Mouse (Mus musculus) small intestine, adult 2 months (tissue): ENCODE measurements around the gene Aff3.

ENCODE experiments used
- CTCF ChIP-seq: fragments of 200-500 bp; IDR thresholded peaks from 2 replicates; pipeline ENCODE4 v1.5.1; 2012; ENCODE audit warnings: low read depth, mild to moderate bottlenecking, control low read depth, inconsistent platforms, low read length, moderate library complexity, mixed read lengths; ENCODE audit not compliant: insufficient replicate concordance, insufficient read length; ENCODE audit errors: extremely low read depth
- POLR2A ChIP-seq: fragments of 200-500 bp; IDR thresholded peaks from 2 replicates; pipeline ENCODE4 v1.6.1; 2012; ENCODE audit warnings: low read depth, mild to moderate bottlenecking, control low read depth, inconsistent platforms, low read length, moderate library complexity

- TF ChIP-seq CTCF (no peak), POLR2A (no peak)
Measured at GRCm38 (mm10) chr1:38483191-38483590, 181.6 kb downstream of the Aff3 start.
